Mouse (Mus musculus) stomach, embryonic 16.5 days (tissue): ENCODE data around the gene Emc7. TPM values are rescaled to one million over a fixed set of nuclear protein-coding genes. Genes with fewer than 3 reads are reported as not detected.
A peak's percentile ranks its signal among the peaks of the same experiment; 100 is the strongest.
"Not testable (repeated sequence)": the region's sequence is repeated elsewhere in the genome, so short reads cannot be mapped to it uniquely, and the experiment has no call there.

ENCODE experiments used
- ATAC-seq: fragments of 200-750 bp; cut with Nextera tagmentation; 2 replicates; pipeline ENCODE4 v1.8.0; 2017; ENCODE audit warnings: moderate number of reproducible peaks, moderate TSS enrichment; ENCODE audit not compliant: insufficient read depth, low FRiP score
- H3K27ac ChIP-seq: fragments of 300-500 bp; sonication (generic); 2 replicates; pipeline ENCODE4 v1.5.1; 2014; ENCODE audit warnings: low read length
- H3K27me3 ChIP-seq: fragments of 300-500 bp; sonication (generic); 2 replicates; pipeline ENCODE4 v1.6.1; 2014; ENCODE audit warnings: low read length, control low read depth, mixed read lengths; ENCODE audit not compliant: control insufficient read depth, insufficient read depth
- H3K36me3 ChIP-seq: fragments of 300-500 bp; sonication (generic); 2 replicates; pipeline ENCODE4 v1.6.1; 2014; ENCODE audit warnings: low read length; ENCODE audit not compliant: control insufficient read depth, insufficient read depth
- H3K4me1 ChIP-seq: fragments of 300-500 bp; sonication (generic); 2 replicates; pipeline ENCODE4 v1.6.1; 2014; ENCODE audit warnings: low read length, control low read depth, mixed read lengths; ENCODE audit not compliant: control insufficient read depth, insufficient read depth
- H3K4me2 ChIP-seq: fragments of 300-500 bp; sonication (generic); 2 replicates; pipeline ENCODE4 v1.6.1; 2014; ENCODE audit warnings: low read depth, low read length, mixed read lengths
- H3K4me3 ChIP-seq: fragments of 300-500 bp; sonication (generic); replicated peaks from 2 replicates; pipeline ENCODE4 v1.5.1; 2014; ENCODE audit warnings: mild to moderate bottlenecking, low read length
- H3K9ac ChIP-seq: fragments of 300-500 bp; sonication (generic); 2 replicates; pipeline ENCODE4 v1.6.1; 2014; ENCODE audit warnings: low read length
- H3K9me3 ChIP-seq: fragments of 300-500 bp; sonication (generic); replicated peaks from 2 replicates; pipeline ENCODE4 v1.6.1; 2016; ENCODE audit warnings: low read length, control low read depth; ENCODE audit not compliant: control insufficient read depth
- WGBS: fragments of 180-500 bp; shearing (Covaris S2); extraction: QIAGEN DNeasy Blood & Tissue Kit; methylation state at CpG from one replicate; pipeline ENCODE4 v1.1.7; 2014; 5-methylcytosine and 5-hydroxymethylcytosine counted together
- polyA plus RNA-seq: library from polyadenylated mRNA; unstranded; fragments of >200 nt; fragmentation: Nextera tagmentation; extraction: Ambion mirVana; gene quantifications from 2 replicates; pipeline ENCODE4 v1.2.1, GENCODE M21; 2015

The Emc7 gene
- polyA plus RNA-seq, 1 experiment from 2014 or later: 22.0 TPM

DNA sequence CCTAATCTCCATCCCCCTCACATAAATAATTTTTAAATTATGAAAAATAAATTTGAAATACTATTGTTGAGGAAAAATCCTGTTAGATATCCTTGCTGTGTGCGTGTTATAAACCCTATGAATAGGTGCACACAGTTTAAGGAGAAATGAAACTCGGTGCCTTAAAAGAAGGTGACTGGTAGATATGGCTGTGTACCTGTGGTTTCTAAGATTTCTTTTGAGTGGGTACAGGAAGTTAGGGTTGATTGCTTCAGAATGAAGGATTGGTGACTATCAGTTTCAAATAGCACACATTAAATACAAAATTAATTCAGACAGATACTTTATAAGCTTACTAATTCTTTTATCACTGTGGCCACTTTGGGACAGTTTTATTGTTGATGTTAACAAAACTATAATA, 17.2 kb upstream of the Emc7 start:
- Histone ChIP-seq H3K4me3 (no peak overlapping the region), H3K27ac (no peak overlapping the region), H3K9ac (no peak overlapping the region), H3K36me3 (no peaks in the 10 kb centered on the region), H3K27me3 (no peaks in the 10 kb centered on the region), H3K4me2 (no peak overlapping the region), H3K9me3 (no peaks in the 10 kb centered on the region), H3K4me1 (no peaks in the 10 kb centered on the region)
- ATAC-seq: no peak
- WGBS: 86% methylated on average over 2 of the region's 2 CpGs

DNA sequence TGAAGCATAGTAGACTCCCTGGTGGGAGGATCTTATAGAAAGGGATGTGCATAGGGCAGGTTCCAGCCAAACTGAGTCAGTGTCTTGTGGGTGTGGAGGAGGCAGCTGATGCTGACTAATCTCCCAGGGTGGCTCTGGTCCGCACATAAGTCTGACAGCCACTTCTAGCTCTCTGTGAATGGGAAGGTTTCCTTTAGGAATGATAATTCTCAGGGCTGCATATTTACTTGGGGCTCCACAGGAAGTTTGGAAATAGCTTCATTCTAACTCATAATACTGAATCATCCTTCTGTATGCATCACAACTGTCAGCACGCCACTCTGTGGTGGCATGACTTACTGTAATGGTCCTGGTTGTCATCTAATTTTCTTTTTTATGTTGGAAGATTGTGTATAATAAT, 11.3 kb upstream of the Emc7 start:
- no peaks in the 10 kb centered on the region for H3K9me3 ChIP-seq
- WGBS: 70% methylated on average over 2 of the region's 2 CpGs
- H3K27ac ChIP-seq: no peak overlapping the region
- no peak overlapping the region for H3K4me3 ChIP-seq
- H3K4me1 ChIP-seq: no peaks in the 10 kb centered on the region
- no peak overlapping the region for H3K4me2 ChIP-seq
- no peaks in the 10 kb centered on the region for H3K27me3 ChIP-seq
- no peaks in the 10 kb centered on the region for H3K36me3 ChIP-seq
- no peak overlapping the region for H3K9ac ChIP-seq
- ATAC-seq: no peak

DNA sequence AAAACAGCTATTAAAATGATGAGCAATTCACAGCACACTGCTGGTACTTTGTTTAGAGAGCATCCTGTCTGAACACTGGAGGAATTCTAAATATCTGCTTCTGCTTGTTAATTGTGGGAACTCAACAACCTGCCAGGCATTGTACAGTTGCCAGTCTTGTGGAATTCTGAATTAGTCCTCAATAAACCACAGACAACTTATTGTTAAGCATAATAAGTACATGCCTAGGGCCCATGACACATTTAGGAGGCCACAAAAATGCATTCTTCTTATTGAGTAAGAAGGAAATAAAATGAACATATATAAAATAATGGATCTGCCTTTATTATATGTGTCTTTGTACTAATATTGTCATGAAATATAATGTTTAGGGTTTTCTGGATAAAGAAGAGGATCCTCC, 9.3 kb upstream of the Emc7 start:
- Histone ChIP-seq H3K27ac (no peak overlapping the region), H3K9me3 (no peaks in the 10 kb centered on the region), H3K36me3 (no peaks in the 10 kb centered on the region), H3K4me1 (no peaks in the 10 kb centered on the region), H3K9ac (no peak overlapping the region), H3K4me2 (no peak overlapping the region), H3K27me3 (no peaks in the 10 kb centered on the region), H3K4me3 (no peak overlapping the region)
- ATAC-seq: no peak

DNA sequence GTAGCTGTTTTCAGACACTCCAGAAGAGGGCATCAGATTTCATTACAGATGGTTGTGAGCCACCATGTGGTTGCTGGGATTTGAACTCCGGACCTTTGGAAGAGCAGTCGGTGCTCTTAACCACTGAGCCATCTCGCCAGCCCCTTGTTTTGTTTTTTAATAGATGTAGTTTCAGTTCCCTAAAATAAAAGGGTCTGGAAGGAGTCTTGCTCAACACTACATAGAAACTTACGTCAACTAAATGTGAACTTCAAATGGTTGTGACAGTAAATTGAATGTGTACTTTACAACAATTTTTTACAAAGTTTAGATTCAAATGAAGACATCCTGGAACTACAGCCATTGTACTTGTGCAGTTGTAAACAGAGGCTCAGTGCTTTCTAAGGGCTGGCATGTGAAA, 6.8 kb upstream of the Emc7 start:
- H3K4me2 ChIP-seq, H3K27ac ChIP-seq, H3K4me1 ChIP-seq, H3K9ac ChIP-seq, H3K27me3 ChIP-seq, H3K9me3 ChIP-seq, H3K4me3 ChIP-seq, ATAC-seq, H3K36me3 ChIP-seq: not testable (repeated sequence)
- 71% methylated on average over 4 of the region's 4 CpGs for WGBS

DNA sequence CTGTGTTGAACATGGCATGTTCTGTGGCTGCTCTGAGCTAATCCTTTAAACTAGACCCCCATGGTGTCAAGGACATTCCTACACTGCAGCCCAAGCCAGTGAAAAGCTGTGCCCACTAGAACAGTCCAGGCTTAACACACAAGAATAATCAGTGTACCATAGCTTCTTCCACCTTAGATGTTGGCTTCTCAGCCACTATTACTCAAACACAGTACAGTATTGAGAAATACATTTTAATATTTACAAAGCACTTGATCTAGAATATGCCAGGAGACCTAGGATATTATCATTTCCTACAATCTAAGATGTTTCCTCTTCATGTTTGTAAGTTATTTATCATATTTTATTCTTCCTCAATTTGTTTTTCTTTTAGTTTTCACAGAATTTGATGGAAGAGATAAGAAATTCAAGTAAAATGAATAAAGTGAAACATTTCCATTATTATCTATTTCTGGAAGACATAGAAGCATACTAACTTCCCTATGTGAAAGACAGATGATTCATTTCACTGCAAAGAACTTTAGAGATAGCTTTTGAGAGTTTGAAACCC, 6.2 kb upstream of the Emc7 start:
- H3K27ac ChIP-seq: no peak overlapping the region
- H3K4me2 ChIP-seq: no peak overlapping the region
- H3K9me3 ChIP-seq: no peaks in the 10 kb centered on the region
- H3K36me3 ChIP-seq: no peaks in the 10 kb centered on the region
- ATAC-seq: no peak
- H3K4me3 ChIP-seq: no peak overlapping the region
- H3K27me3 ChIP-seq: no peaks in the 10 kb centered on the region
- no peaks in the 10 kb centered on the region for H3K4me1 ChIP-seq
- H3K9ac ChIP-seq: no peak overlapping the region

DNA sequence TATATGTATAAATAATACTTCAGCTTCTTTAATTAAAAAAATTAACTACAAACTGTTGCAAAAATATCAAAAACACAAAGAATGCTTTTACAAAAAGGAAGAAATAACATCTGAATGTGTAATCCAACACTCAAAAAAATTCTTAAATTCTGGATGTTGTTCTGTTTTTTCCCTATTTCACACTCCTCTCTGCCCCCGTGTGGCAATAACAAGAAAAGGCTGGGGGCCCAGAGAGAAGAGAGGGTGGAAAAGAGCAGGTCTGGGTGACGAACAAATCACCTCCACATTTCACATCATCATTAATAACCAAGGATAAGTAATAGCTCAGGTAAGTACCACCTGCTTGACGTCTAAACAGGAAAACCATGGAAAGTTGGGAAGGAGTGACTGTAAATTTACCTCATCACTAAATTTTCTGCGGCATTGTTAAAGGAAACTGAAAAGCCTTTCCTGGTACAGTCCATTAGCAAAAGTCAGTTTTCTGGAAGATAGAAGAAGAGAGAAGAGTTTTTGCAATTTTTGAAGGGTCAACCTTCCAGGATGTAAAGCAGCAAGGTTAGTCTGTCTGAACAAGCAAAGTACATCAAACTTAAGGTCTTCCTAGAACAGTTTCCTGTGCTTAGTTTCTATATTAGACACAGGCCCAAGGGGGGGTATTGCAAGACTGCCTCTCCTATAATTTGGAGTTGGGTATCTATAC, 5.0 kb upstream of the Emc7 start:
- H3K36me3 ChIP-seq: no peaks in the 10 kb centered on the region
- 33% methylated on average over 4 of the region's 4 CpGs for WGBS
- H3K4me1 ChIP-seq: no peaks in the 10 kb centered on the region
- H3K27me3 ChIP-seq: no peaks in the 10 kb centered on the region
- ATAC-seq: no peak
- H3K4me3 ChIP-seq: no peak overlapping the region
- no peak overlapping the region for H3K4me2 ChIP-seq
- no peak overlapping the region for H3K27ac ChIP-seq
- no peak overlapping the region for H3K9ac ChIP-seq
- H3K9me3 ChIP-seq: no peaks in the 10 kb centered on the region

DNA sequence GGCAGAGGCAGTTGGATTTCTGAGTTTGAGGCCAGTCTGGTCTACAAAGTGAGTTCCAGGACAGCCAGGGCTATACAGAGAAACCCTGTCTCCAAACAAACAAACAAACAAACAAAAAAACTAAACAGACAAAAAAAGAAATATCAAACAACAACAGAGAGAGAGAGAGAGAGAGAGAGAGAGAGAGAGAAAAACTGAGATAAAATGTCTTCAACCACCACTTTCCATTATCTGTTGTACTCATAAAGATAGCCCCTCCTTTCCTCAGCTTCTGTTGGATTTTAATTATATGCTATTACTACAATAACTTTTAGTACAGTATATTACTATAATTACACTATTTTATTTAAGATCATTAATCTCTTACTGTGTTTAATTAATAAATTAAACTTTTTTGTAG, 2.3 kb upstream of the Emc7 start:
- not testable (repeated sequence) for H3K36me3 ChIP-seq, H3K27ac ChIP-seq, H3K4me1 ChIP-seq, ATAC-seq, H3K27me3 ChIP-seq, H3K9ac ChIP-seq, H3K4me2 ChIP-seq, H3K4me3 ChIP-seq, H3K9me3 ChIP-seq

DNA sequence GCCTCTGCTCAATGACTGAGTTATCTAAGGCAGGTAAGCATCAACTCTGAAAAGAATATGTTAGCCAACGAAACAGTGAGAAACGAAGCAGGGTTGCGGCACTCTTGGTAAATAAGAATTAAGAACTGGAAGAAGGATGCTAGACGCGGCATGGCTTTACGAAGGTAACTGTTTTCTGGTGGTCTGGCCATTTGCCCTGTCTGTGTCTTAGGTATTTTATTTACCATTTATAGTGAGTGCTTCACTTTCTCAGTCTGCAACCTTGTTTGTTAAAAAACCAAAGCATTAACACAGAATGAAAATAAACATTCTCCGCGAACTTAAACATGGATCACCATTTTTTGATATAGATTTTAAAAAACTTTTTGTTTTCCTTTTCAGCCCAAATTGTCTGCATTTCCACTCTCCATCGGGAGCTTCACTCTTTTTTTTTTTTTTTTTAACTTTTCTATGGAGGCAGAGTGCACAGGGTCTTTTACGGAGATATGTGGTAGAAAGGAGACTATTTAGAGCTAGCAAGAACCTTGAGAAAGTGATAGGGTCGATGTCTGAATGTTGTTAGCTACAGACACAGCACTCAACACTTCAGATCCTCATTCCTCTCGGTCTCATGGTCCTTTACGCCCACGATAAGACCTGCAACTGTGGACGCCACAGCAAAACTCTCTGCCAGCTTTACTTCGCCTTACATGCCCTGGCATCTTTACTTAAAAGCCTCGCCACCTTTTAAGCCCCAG, 504 bp upstream of the Emc7 start:
- Histone ChIP-seq H3K4me3 (peak overlapping the region; percentile 95), H3K27me3 (no peaks in the 10 kb centered on the region), H3K36me3 (no peaks in the 10 kb centered on the region), H3K4me2 (peak overlapping the region; percentile 76), H3K4me1 (peaks cover 2% of the 10 kb centered on the region; the same call in 1 of the 2 replicates), H3K27ac (peak overlapping the region; percentile 53; the same call in 1 of the 2 replicates), H3K9ac (peak overlapping the region; percentile 84), H3K9me3 (no peaks in the 10 kb centered on the region)
- peak; percentile 73; the same call in 1 of the 2 replicates for ATAC-seq
- WGBS: 25% methylated on average over 17 of the region's 17 CpGs

DNA sequence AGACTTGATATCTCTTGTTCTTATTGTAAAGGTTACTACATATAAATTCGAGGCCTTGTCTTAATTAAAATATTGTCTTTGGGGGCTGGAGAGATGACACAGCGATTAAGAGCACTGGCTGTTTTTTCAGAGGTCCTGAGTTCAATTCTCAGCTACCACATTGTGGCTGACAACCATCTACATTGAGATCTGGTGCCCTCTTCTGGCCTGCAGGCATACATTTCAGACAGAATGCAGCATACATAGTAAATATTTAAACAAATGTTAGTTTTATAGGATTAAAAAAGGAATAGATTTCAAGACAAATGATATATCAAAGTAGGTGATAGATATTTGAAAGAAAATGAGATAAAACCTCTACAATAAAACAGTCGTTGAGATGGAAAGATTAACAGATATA, 5.8 kb downstream of the Emc7 start:
- Histone ChIP-seq H3K4me3 (no peak overlapping the region), H3K27ac (no peak overlapping the region), H3K27me3 (no peaks in the 10 kb centered on the region), H3K4me1 (peaks cover 2% of the 10 kb centered on the region; the same call in 1 of the 2 replicates), H3K9ac (no peak overlapping the region), H3K4me2 (no peak overlapping the region), H3K9me3 (no peaks in the 10 kb centered on the region), H3K36me3 (0 out of 2 replicates have a peak, but pooled peaks cover 8% of the 10 kb centered on the region)
- 91% methylated on average over 3 of the region's 3 CpGs for WGBS
- no peak for ATAC-seq
